Mouse (Mus musculus): ENCODE data around the gene Lrmda. TPM values are rescaled to one million over a fixed set of nuclear protein-coding genes. Genes with fewer than 3 reads are reported as not detected.
"Not testable (repeated sequence)": the region's sequence is repeated elsewhere in the genome, so short reads cannot be mapped to it uniquely, and the experiment has no call there.

Lrmda gene
- polyA plus RNA-seq, 1 experiment: 12.9 TPM

GRCm38 (mm10) chr14:22783211-22784161 is 764.0 kb downstream of the Lrmda start:
- Histone ChIP-seq H3K27ac (replicated peaks; ENCODE audit: low read depth, low read length) (0 out of 2 replicates have a peak overlapping the region, but pooled peaks have one; percentile 4), H3K4me1 (ENCODE audit: control insufficient read depth, insufficient read depth, insufficient read length, low read length) (peaks cover 6% of the 10 kb centered on the region; the same call in 1 of the 2 replicates), H3K4me3 (ENCODE audit: insufficient read depth, low read depth, low read length) (no peak overlapping the region)

- Histone ChIP-seq H3K27ac (replicated peaks; ENCODE audit: low read depth, low read length) (no peak overlapping the region), H3K4me3 (ENCODE audit: insufficient read depth, low read depth, low read length) (no peak overlapping the region)
Observed at GRCm38 (mm10) chr14:22800020-22800419, 780.5 kb downstream of the Lrmda start.

GRCm38 (mm10) chr14:22800871-22801636 is 781.5 kb downstream of the Lrmda start:
- Histone ChIP-seq H3K27ac (replicated peaks; ENCODE audit: low read depth, low read length) (no peak overlapping the region), H3K4me1 (ENCODE audit: control insufficient read depth, insufficient read depth, insufficient read length, low read length) (no peaks in the 10 kb centered on the region; the same call in 1 of the 2 replicates), H3K4me3 (ENCODE audit: insufficient read depth, low read depth, low read length) (no peak overlapping the region)

More at GRCm38 (mm10) chr14:22800020-22800419, 780.5 kb downstream of the Lrmda start:
- H3K4me1 ChIP-seq (ENCODE audit: control insufficient read depth, insufficient read depth, insufficient read length, low read length): no peaks in the 10 kb centered on the region; the same call in 1 of the 2 replicates

- H3K4me1 ChIP-seq (ENCODE audit: control insufficient read depth, insufficient read depth, insufficient read length, low read length); H3K4me3 ChIP-seq (ENCODE audit: insufficient read depth, low read depth, low read length); H3K27ac ChIP-seq (replicated peaks; ENCODE audit: low read depth, low read length): not testable (repeated sequence)
Observed at GRCm38 (mm10) chr14:22801714-22802113, 782.2 kb downstream of the Lrmda start.

- H3K4me3 ChIP-seq (ENCODE audit: insufficient read depth, low read depth, low read length): no peak overlapping the region
- H3K27ac ChIP-seq (replicated peaks; ENCODE audit: low read depth, low read length): peak overlapping the region; percentile 4; the same call in 1 of the 2 replicates
- peaks cover 12% of the 10 kb centered on the region; the same call in 1 of the 2 replicates for H3K4me1 ChIP-seq (ENCODE audit: control insufficient read depth, insufficient read depth, insufficient read length, low read length)
Observed at GRCm38 (mm10) chr14:22807324-22807723, 787.8 kb downstream of the Lrmda start.

GRCm38 (mm10) chr14:22807726-22808594 is 788.4 kb downstream of the Lrmda start:
- peak overlapping the region; percentile 4 for H3K27ac ChIP-seq (replicated peaks; ENCODE audit: low read depth, low read length)

GRCm38 (mm10) chr14:22808595-22809166 is 789.2 kb downstream of the Lrmda start:
- no peak overlapping the region for H3K4me3 ChIP-seq (ENCODE audit: insufficient read depth, low read depth, low read length)
- H3K27ac ChIP-seq (replicated peaks; ENCODE audit: low read depth, low read length): no peak overlapping the region; the same call in 1 of the 2 replicates
- peaks cover 15% of the 10 kb centered on the region; the same call in 1 of the 2 replicates for H3K4me1 ChIP-seq (ENCODE audit: control insufficient read depth, insufficient read depth, insufficient read length, low read length)

More at GRCm38 (mm10) chr14:22807726-22808594, 788.4 kb downstream of the Lrmda start:
- Histone ChIP-seq H3K4me1 (ENCODE audit: control insufficient read depth, insufficient read depth, insufficient read length, low read length) (peaks cover 15% of the 10 kb centered on the region; the same call in 1 of the 2 replicates), H3K4me3 (ENCODE audit: insufficient read depth, low read depth, low read length) (peak overlapping the region; percentile 37)

GRCm38 (mm10) chr14:22809229-22809628 is 789.7 kb downstream of the Lrmda start:
- Histone ChIP-seq H3K4me3 (ENCODE audit: insufficient read depth, low read depth, low read length) (no peak overlapping the region), H3K27ac (replicated peaks; ENCODE audit: low read depth, low read length) (0 out of 2 replicates have a peak overlapping the region, but pooled peaks have one; percentile 10)

GRCm38 (mm10) chr14:22810531-22810930 is 791.0 kb downstream of the Lrmda start:
- Histone ChIP-seq H3K27ac (replicated peaks; ENCODE audit: low read depth, low read length) (0 out of 2 replicates have a peak overlapping the region, but pooled peaks have one; percentile 66), H3K4me3 (ENCODE audit: insufficient read depth, low read depth, low read length) (no peak overlapping the region), H3K4me1 (ENCODE audit: control insufficient read depth, insufficient read depth, insufficient read length, low read length) (peaks cover 15% of the 10 kb centered on the region; the same call in 1 of the 2 replicates)

More at GRCm38 (mm10) chr14:22809229-22809628, 789.7 kb downstream of the Lrmda start:
- H3K4me1 ChIP-seq (ENCODE audit: control insufficient read depth, insufficient read depth, insufficient read length, low read length): peaks cover 15% of the 10 kb centered on the region; the same call in 1 of the 2 replicates

GRCm38 (mm10) chr14:22812824-22813223 is 793.3 kb downstream of the Lrmda start:
- H3K27ac ChIP-seq (replicated peaks; ENCODE audit: low read depth, low read length): 0 out of 2 replicates have a peak overlapping the region, but pooled peaks have one; percentile 0
- H3K4me1 ChIP-seq (ENCODE audit: control insufficient read depth, insufficient read depth, insufficient read length, low read length): peaks cover 11% of the 10 kb centered on the region; the same call in 1 of the 2 replicates

GRCm38 (mm10) chr14:22813389-22813788 is 793.9 kb downstream of the Lrmda start:
- peak overlapping the region; percentile 30; the same call in 1 of the 2 replicates for H3K27ac ChIP-seq (replicated peaks; ENCODE audit: low read depth, low read length)
- peaks cover 10% of the 10 kb centered on the region; the same call in 1 of the 2 replicates for H3K4me1 ChIP-seq (ENCODE audit: control insufficient read depth, insufficient read depth, insufficient read length, low read length)
- H3K4me3 ChIP-seq (ENCODE audit: insufficient read depth, low read depth, low read length): no peak overlapping the region

More at GRCm38 (mm10) chr14:22812824-22813223, 793.3 kb downstream of the Lrmda start:
- H3K4me3 ChIP-seq (ENCODE audit: insufficient read depth, low read depth, low read length): no peak overlapping the region

GRCm38 (mm10) chr14:22814811-22815345 is 795.4 kb downstream of the Lrmda start:
- Histone ChIP-seq H3K4me1 (ENCODE audit: control insufficient read depth, insufficient read depth, insufficient read length, low read length) (peaks cover 6% of the 10 kb centered on the region; the same call in 1 of the 2 replicates), H3K4me3 (ENCODE audit: insufficient read depth, low read depth, low read length) (no peak overlapping the region), H3K27ac (replicated peaks; ENCODE audit: low read depth, low read length) (peak overlapping the region; percentile 14; the same call in 1 of the 2 replicates)

All from brown adipose tissue, adult 24 weeks (tissue).